Mouse (Mus musculus) R1 (cell line): ENCODE data around the gene Gja1.
"Not testable (repeated sequence)": the region's sequence is repeated elsewhere in the genome, so short reads cannot be mapped to it uniquely, and the experiment has no call there.

Source experiments
- DNase-seq: peaks from one replicate; pipeline ENCODE4 v3.0.0-alpha.2; 2018; ENCODE audit warnings: low read depth, low spot score

Gene Gja1

DNA sequence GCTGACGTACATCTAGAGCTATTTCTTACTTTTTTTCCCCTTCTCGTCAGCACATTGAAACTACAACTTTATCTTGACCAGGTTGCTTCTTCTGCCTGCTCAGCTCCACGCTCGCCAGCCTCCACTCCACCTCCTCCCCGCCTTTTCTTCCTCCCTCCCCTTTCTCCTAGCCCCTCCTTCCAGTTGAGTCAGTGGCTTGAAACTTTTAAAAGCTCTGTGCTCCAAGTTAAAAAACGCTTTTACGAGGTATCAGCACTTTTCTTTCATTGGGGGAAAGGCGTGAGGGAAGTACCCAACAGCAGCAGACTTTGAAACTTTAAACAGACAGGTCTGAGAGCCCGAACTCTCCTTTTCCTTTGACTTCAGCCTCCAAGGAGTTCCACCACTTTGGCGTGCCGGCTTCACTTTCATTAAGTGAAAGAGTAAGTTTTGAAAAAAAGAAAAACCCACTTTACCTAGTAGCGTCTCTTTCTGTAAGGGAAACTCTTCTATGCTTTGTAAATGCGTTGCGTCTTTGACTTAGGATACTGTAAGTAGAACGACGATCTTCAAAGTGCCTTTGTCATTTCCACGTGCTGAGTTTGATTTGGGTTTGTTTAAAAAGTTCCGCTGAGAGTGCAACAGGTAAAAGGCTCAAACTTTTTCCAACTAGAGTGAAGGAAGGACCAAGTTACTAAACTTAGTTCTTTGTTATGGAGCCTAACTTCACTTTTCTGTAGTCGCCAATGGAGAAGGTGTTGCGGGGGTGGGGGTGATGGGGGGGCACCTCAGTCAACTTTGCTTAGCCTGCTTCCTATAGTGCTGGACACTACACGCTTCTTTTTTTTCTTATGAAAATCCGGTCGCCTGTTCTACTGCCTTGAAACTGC, at the start of gene Gja1:
Gene Gja1 (plus strand): TSS at position 234 of the 869 bp plus-strand sequence.
- DNase-seq = peak; percentile 90

DNA sequence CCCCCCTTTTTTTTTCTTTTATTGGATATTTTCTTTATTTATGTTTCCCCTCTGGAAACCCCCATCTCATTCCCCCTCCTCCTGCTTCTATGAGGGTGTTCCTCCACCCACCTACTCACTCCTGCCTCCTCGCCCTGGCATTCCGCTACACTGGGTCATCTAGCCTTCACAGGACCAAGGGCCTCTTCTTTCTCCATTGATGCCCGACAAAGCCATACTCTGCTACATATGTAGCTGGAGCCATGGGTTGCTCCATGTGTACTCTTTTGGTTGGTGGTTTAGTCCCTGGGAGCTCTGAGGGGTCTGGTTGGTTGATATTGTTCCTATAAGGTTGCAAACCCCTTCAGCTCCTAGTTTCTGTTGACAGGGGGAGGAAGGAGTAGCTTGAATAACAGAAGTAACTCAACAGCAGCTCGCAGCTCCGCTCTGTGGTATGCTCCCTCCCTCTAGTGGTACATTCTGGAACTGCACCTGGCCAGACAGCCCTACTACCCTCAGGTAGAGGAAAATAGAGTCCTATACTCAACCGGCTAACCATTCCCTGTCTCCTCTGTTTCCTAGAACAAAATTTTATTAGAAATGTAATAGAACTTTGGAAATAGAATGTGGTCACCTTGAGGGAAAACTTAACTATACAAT, 38.2 kb upstream of the Gja1 start:
- peak; percentile 75 for DNase-seq

DNA sequence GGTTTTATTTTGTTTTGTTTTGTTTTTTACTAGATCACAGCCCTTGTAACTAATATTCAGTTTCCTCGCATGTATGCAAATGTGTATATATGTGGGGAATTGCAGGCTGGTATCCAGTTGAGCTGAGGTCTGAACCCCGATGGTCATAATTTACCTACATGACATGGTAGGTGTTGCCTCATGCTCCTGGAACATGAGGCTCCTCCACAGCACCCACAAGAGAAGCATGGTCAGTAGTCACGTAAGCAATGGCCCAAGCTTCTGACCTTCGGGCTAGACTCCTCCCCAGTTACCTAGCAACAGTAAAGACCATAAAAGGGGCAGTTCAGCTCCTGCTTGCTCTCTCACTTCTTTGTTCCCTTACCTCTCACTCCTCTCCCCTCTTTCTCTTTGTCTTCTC, 16.7 kb upstream of the Gja1 start:
- DNase-seq = no peak

DNA sequence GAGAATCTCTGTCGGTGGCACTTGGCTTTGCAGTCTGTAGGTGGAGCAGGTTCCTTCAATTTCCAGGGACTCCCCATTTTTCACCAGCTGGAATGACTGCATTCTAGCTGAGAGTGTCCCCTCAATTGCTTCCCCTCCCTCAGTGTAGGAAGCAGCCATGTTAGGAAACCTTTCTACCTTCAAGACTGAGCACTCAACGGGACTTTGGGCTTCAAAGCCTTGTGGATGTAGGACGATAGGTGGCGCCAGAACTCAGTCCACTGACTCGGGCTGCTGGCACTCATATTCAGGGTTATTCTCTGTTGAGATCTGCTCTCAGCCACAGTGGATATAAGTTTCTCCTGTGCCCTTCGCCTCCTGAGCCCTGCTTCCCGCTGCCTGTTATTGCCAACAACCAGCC, 8.1 kb upstream of the Gja1 start:
- DNase-seq = peak; percentile 86

DNA sequence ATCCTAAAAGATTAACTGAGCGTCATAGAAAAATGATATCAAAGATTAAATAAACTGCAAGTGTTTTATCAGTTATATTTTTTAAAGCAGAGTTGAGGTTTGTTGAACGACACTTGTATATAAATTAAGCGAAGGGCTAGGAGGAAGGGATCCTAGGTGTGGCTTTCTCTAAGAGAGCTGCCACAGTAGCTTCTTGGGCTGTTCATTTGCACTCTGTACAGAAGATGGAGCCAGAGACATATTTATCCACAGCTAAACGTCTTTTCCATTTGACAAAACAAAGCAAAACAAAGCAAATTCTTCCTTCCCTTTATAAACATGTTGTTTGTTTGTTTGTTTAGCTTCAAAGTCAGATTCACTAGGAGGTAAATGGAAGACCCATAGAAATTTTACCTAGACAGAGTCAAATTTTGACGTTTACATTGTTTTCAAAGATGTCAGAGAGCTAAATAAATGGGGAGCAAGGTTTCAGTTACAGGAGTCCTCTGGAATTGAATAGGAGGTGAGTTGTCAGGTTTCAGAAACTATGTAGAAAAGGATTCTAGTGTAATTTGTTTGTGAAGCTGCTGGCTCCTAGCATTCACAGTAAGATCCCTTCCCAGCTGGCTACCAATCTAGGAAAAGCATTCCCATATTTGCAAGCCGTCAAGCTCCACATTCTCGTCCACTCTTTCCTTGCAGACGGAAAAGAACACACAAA, 4.0 kb upstream of the Gja1 start:
- peak; percentile 72 for DNase-seq

DNA sequence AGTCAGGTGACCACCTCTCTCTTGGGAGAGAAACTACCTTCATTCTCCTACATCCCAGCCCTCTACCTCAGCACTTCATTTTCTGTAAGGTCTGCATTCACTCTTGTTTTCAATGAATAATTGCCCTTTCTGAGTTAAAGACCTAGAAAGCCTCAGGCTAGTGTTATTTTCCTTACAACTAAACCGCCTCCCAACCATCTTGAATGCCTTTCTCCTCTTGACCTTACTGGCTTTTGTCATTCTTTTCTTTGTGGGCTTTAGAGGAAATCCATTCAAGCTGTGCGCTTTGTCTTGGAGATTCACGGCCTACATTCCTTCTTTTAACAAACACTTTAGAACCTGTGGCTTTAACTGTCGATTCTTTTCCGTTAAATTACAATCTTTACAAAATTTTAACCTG, 3.0 kb upstream of the Gja1 start:
- DNase-seq = peak; percentile 100

DNA sequence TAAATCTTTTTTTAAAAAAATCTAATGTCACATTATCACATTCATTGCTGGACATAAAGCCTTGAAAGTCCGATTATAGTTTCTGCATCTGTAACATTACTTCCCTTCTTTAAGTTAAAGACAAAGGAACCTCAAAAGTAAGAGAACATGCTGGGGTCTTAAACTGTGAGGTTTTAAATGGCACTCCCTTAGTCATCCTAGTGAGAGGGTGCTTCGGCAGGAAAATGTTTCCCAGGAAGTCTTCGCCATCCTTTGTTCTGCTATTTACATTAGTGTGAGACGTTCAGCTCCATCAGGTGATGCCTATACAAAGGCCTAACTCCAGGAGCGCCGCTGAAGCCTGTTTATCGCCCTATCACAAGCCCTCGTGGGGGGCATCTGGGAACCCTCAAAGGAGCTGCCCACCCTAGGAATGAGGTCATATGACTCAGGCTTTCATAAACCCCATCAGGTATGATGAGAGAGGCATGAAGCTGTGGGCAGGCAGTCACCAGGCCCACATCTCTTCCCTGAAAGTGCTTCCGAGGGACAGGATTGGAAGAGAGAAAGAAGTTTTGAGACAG, 1.1 kb upstream of the Gja1 start:
- DNase-seq = peak; percentile 53

DNA sequence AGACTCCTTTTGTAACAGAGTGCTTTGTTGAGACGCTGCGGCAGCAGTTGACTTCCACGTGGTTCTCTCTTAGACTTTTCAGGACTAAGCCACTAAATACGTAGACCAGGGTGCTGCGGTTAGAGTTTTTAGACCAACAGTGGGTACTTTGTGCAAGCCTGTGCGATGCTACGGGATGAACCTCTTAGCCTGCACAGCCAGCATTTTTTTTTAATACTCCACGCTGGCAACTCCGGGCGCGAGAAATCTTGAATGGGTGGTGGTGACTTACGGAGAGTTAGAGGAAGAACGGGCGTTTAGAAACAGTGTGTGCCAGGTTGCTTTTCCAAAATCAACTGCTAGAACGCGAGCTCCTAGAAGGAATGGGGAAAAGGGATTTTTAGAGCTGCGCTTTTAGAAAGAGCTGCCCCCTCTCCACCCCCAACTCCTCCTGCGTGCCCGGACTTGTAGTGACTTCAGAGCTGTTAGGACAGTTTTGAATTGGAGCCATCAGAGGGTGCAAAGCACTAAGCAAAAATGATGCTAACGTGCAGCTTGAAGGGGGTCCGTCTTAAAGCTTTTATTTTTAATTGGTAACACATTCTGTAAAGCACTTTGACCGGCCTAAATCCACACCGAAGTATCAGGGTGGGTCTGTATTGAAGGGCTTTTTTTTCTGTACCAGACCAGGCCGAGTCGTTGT, 977 bp downstream of the Gja1 start:
- peak; percentile 65 for DNase-seq

DNA sequence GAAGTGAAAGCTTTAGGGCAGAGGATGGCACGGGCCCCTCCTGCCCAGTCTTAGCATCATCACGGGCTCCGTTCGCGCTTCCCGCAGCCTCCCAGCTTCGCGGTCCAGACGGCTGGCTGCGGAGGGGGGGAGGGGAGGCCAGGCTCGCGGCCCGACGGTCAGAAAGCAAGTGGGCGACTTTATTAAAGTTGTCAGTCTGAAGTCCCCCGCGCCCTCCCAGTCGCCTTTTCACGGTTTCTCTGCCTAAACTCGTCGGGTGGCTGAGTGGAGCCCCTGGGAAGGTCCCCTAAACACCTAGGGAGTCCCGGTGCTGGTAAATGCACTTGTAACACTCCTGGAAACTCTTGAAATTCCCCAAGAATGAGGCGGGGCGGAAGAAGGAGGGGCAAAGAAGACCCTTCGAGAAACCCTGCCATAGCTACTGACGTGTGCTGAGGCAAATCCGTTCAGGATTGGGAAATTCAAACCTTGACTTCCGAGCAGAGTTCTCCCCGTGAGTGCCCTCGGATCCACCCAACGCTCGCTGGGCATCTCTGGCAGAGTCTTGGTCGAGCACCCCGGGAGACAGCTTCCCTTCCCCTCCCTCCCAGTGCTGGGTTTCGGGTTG, 1.6 kb downstream of the Gja1 start:
- peak; percentile 91 for DNase-seq

DNA sequence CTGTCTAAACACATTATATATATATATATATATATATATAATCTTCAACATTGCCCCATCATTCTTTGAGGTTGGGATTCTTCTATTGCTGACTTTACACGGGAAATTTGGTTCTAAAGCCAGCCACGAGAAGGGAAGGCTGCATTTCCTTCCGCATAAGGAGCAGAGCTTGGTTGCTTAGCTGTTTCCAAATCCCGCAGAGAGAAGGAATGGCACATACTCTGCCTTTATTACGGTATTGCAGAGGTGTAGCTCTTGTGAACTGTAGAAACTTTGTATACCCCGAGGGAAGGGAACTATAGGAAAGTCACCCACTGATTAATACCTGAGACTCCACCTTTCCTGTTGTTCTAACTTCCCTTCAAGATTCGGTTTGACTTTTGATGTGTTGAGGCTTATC, 2.6 kb downstream of the Gja1 start:
- no peak for DNase-seq

DNA sequence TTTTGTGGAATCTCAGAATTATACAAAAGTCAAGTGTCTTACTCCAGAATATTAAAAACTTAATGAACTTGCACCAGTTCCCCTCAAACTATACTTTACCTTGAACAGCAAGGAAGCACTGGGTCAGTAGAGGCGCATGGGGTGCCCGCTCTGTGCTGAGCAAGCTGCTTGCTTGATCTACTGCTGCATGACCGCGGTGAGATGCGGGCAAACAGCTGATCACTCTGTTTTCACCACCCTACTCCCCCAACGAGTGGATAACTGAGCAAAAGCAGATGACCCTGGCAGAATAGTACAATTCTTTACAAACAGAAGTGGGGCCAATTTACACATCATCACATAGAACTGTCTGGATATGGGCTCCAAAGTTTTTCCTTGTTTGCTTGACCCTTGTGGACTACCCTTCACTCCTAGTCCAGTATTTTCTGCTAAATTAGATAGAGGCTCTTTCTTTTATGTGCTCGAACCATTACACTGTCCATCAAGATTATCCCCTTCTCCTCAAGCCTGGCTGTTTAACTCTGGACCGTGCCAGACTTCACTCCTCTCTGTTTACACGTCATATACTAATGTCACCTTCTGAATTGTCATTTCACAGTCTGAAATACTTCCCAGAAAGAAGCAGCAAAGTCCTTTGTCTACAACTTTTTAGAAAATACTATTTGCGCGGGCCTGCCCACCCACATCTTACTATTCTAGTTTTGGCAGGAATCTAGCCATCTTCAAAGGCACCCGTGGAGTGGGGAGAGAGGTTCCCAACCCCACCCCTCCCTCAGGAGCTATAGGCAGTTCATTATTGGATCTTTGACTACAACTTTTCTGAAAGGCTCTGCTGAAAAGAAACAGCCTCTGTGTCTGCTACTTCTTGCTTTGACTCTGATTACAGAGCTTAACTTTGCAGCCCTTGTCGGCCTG, 8.3 kb downstream of the Gja1 start:
- no peak for DNase-seq

DNA sequence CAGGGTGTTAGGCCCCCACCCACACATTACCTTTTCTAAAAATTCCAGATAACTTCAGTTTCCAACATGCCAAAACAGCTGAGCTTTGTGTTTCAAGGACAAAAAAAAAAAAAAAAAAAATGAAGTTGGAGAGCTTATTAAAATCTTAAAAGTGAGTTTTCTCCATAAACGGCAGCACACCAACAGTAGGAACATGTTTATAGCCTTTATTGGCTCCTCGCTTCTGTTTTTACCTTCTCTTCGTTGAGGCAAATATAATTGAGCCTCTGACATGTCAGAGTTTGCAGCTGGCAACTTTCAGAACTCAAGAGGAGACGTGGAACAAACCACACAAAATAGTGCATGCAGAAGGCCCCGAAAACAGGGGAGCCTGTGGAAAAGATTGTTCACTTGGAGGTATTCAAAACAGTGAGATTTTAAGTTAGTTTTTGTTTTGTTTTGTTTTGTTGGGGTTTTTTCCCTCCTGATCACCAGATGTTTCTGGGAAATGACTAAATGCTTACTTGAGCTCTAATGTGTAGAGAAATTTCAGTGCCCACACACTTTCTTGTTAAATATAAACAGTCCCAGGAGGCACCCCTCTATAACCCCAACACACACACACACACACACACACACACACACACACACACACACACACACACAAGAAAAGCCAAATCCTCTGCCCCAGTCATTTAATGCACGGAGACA, 16.1 kb downstream of the Gja1 start:
- no peak for DNase-seq

DNA sequence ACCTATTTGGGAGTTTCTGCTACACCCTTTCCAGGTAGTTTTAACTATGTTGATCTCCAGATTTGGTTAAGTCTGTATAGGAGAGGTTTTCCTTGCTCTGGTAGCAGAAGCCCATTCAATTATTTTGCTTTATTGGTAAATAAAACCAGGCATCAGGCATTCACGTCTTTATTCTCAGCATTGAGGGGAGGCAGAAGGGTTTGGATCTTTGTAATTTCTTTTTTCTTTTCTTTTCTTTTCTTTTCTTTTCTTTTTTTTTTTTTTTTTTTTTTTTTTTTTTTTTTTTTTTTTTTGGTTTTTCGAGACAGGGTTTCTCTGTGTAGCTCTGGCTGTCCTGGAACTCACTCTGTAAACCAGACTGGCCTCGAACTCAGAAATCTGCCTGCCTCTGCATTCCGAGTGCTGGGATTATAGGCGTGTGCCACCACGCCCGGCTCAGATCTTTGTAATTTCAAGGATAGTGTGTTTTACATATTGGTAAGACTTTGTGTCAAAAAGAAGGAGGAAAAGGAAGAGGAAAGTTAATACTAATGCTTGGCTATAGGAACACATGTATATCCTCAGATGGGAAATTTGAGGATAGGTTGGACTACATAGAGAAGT, 16.8 kb downstream of the Gja1 start:
- DNase-seq = not testable (repeated sequence)

DNA sequence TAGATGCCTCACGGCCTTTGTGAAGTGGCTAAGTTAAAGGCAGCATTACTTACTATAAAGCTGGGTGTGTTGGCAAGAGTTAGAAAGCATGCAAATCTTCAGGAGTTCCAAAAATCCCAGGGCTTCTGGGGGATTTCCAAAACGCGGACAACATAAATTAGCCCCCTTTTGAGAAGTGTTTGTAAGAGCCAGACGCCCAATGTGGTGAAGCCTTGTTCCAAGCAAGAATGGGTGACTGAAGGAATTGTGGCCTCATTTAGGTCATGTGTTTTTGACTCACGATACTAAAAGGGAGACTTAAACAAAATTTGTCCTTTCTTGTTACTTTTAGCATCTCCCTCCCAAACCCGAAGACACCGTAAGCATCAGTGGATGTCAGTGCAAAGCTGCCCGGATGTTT, 20.7 kb downstream of the Gja1 start:
- DNase-seq = no peak

DNA sequence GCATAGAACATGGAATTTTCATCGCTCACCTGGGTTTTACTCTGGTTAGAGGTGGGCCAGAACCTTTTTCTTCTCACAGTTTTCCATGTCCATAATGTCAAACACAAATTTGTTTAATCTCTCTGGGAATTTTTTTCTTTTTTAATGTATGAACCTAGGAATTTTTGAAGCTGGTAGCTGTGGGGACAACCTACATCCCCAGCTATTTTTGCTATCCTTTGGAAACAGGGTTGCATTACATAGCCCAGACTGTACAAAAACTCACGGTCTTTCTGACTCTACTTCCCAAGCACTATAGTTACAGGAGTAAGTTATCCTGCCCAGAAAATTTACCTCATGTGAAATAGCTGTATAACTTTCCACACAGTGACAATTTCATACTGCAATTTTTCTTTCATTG, 21.2 kb downstream of the Gja1 start:
- DNase-seq = no peak

DNA sequence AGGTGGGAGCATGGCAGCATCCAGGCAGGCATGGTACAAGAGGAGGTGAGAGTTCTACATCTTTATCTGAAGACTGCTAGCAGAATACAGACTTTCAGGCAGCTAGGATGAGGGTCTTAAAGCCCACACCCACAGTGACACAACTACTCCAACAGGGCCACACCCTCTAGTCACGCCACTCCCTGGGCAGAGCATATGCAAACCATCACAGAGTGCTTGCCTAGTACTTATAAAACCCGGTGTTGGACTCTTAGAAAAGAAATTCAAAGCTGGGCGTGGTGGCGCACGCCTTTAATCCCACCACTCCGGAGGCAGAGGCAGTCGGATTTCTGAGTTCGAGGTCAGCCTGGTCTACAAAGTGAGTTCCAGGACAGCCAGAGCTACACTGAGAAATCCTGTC, 24.3 kb downstream of the Gja1 start:
- peak; percentile 89 for DNase-seq

DNA sequence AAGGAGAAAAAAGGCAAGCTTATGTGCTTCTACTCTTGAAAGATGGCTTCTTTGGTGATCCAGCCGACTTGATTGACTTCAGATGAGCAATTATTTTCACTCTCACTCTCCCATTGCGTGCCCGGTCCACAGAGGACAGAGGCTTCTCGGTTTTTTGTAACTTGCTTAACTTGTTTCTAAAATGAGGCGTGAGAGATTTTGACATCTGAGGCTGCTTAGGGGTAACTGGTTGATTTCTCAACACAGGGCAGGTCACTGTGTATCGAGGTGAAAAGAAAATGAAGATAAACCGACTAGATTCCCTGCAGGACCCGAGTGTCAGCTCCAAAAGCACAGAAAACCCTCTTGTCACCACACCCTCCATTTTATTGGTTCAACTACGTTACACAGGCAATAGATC, 28.8 kb downstream of the Gja1 start:
- DNase-seq = peak; percentile 23

DNA sequence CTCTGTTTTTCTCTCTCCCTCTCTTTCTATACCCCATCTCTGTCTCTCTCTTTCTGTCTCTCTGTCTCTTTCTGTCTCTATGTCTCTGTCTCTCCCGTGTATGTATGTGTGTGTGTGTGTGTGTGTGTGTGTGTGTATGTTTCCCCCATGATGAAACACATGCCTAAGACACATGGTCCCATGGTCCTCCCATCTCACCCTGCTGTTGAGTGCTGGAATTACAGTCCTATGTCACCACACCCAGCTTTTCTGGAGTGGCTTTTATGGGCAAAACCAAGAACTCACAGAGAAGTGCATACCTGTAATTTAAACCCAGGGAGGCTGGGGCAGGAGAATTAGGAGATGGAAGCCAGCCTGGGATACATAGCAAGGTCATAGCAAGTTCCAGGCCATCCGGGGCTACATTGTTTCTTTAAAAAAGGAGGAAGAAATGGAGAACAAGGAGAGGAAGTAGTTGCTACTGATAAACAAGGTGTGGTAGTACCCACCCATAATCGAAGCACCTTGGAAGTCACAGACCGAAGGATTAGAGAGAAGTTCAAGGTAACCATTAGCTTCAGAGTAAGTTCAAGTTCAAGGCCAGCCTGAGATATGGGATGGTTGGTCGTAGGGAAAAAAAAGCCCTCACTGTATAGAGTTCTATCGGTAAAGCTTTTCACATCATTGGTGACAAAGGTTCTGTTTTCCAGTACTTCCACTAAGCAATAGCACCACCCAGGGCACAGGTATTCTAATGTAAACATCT, 29.4 kb downstream of the Gja1 start:
- peak; percentile 90 for DNase-seq
